Mouse (Mus musculus) olfactory bulb, adult 2 months (tissue): ENCODE data around the gene Cdh6. TPM values are rescaled to one million over a fixed set of nuclear protein-coding genes. Genes with fewer than 3 reads are reported as not detected.
A peak's percentile ranks its signal among the peaks of the same experiment; 100 is the strongest.

Source experiments
- H3K27ac ChIP-seq: fragments of 200-500 bp; 2 replicates; pipeline ENCODE4 v1.5.1; 2012; ENCODE audit warnings: low read depth, low read length; ENCODE audit not compliant: insufficient read depth
- H3K4me1 ChIP-seq: fragments of 200-500 bp; 2 replicates; pipeline ENCODE4 v1.6.1; 2012; ENCODE audit warnings: low read length; ENCODE audit not compliant: control insufficient read depth, insufficient read depth
- H3K4me3 ChIP-seq: fragments of 200-500 bp; 2 replicates; pipeline ENCODE4 v1.5.1; 2012; ENCODE audit warnings: mild to moderate bottlenecking, low read depth, low read length, moderate library complexity; ENCODE audit not compliant: insufficient read depth
- CTCF ChIP-seq: fragments of 200-500 bp; IDR thresholded peaks from 2 replicates; pipeline ENCODE4 v1.5.1; 2012; ENCODE audit warnings: low read depth, mild to moderate bottlenecking, low read length, moderate library complexity; ENCODE audit not compliant: insufficient read depth
- POLR2A ChIP-seq: fragments of 200-500 bp; IDR thresholded peaks from 2 replicates; pipeline ENCODE4 v1.6.1; 2012; ENCODE audit warnings: mild to moderate bottlenecking, low read depth, low read length, moderate library complexity; ENCODE audit not compliant: insufficient read depth
- WGBS: fragments of 180-500 bp; shearing (Covaris S2); methylation state at CpG from one replicate; pipeline ENCODE4 v1.1.7; 2018; 5-methylcytosine and 5-hydroxymethylcytosine counted together
- polyA plus RNA-seq: library from polyadenylated mRNA; stranded (reverse); fragments of >200 nt; gene quantifications from 2 replicates; pipeline ENCODE4 v1.2.4, GENCODE M21; 2012; ENCODE audit warnings: low replicate concordance; ENCODE audit not compliant: missing spikeins, insufficient read depth, insufficient read length

Gene Cdh6
- polyA plus RNA-seq, 1 experiment: not detected

DNA sequence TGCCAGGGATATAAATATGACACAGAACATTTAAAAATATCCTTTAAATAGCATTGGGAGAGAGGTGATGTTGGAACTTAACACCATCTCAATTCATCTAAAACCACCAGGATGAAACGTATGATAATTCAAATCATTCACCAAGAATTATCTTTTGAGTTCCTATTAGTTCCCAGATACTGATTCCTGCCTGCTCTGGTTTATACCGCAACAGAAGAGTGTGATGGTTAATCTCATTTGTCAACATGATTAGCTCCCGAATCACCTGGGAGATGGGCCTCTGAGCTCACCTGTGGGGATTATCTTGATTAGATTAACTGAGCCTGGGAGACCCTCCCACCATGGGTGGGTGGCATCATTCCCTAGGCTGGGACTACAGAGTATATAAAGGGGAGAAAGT lies 41.0 kb downstream of the Cdh6 start:
- no peak overlapping the region for H3K27ac ChIP-seq
- no peaks in the 10 kb centered on the region for H3K4me1 ChIP-seq
- TF ChIP-seq CTCF (no peak), POLR2A (no peak)
- no peak overlapping the region for H3K4me3 ChIP-seq
- WGBS: 92% methylated on average over 3 of the region's 3 CpGs

- Histone ChIP-seq H3K4me3 (no peak overlapping the region), H3K4me1 (no peaks in the 10 kb centered on the region), H3K27ac (no peak overlapping the region)
- 68% methylated on average over 5 of the region's 5 CpGs for WGBS
- no peak for TF ChIP-seq POLR2A
- TF ChIP-seq CTCF: no peak
Observed at GRCm38 (mm10) chr15:13130246-13130645, 43.2 kb downstream of the Cdh6 start.

DNA sequence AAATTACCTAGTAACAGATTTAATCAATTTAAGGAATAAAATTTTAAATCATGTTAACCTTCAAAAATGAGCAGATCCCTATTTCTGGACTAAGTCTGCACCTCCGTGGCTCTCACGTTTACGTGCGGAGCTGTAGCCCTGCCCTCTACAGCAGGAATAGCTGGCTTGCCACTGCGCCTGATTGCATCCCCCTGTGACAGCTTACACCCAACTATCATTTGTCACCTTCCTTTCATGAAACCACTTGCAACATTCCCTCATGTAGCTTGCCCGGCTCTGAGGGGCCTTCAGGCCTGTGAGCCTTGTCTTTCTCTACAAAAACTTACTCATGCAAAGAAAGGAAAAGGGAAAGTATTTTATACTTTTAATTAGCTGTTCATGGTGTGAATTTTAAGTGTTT lies 73.1 kb downstream of the Cdh6 start:
- peaks cover 5% of the 10 kb centered on the region for H3K4me1 ChIP-seq
- TF ChIP-seq POLR2A: no peak
- TF ChIP-seq CTCF: no peak
- no peak overlapping the region for H3K27ac ChIP-seq
- 90% methylated on average over 6 of the region's 6 CpGs for WGBS
- no peak overlapping the region for H3K4me3 ChIP-seq

DNA sequence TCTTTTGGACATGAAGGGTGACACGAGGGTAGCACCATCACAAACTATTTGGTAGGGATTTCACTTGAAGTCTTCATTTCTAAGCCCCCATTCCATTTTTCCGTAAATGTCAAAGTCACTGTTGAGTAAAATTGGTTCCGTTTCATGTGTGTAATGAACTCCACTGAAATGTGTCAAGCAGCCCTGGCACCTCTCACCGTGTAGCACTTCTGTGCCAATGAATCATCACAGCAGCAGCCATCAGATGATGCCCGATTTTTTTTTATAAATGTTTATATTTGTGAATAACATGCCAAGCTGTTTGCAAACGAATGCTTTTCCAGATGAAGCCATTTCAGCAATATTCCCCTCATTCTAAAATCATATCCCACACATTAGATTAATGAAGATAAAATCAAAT lies 75.6 kb downstream of the Cdh6 start:
- no peak for TF ChIP-seq CTCF
- TF ChIP-seq POLR2A: no peak
- WGBS: 81% methylated on average over 6 of the region's 6 CpGs
- no peak overlapping the region for H3K4me3 ChIP-seq
- H3K27ac ChIP-seq: no peak overlapping the region
- H3K4me1 ChIP-seq: peaks cover 8% of the 10 kb centered on the region

- Histone ChIP-seq H3K27ac (no peak overlapping the region), H3K4me3 (no peak overlapping the region), H3K4me1 (peaks cover 11% of the 10 kb centered on the region)
- WGBS: 83% methylated on average over 9 of the region's 9 CpGs
- TF ChIP-seq POLR2A (no peak), CTCF (no peak)
Observed at GRCm38 (mm10) chr15:13095406-13095805, 78.1 kb downstream of the Cdh6 start.

GRCm38 (mm10) chr15:13094881-13095256 lies 78.6 kb downstream of the Cdh6 start:
- H3K4me3 ChIP-seq: no peak overlapping the region
- 51% methylated on average over 7 of the region's 7 CpGs for WGBS

DNA sequence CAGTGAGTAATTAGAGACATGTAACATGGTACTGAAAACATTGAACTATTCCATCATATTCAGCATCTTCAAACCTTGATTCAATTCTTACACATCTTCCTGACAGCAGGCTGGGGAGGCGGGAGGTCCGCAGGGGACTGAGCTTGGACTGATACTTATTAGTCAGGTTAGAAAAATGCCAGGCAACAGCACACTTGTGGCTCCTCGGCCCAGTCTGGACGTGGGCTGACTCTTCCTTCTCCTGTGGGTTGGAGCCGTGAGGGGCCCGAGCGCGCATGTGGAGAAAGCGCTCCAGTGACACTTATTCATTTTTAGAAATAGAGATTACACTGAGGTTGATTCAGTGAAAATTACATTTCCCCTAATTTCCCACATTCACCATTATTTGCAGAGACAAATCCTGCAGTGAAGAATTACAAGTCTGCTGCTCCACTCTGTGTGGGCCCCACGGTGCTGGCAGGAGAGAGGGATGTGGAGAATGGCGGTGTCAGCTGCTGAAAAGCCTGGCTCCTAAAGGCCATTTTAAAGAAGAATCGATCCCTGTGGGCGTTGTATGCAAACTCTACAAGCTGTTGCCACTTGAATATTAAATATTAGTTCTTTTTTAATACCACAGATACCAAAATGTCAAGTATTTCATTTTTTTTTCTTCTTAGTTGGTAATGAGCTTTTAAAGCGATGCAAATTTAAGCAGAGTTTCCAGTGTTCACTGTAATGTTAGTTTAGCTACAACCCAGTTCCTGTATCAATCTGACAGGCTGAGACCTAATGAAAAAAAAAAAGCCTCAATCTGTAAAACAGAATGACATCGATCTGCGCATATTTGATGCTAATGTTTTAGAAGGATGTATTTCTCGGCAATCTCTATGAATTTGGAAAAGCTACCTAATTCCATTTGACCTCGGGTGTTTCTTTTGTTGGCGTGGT lies 79.3 kb downstream of the Cdh6 start:
- TF ChIP-seq CTCF: no peak
- TF ChIP-seq POLR2A: no peak
- no peak overlapping the region for H3K4me3 ChIP-seq
- WGBS: 61% methylated on average over 19 of the region's 19 CpGs
- H3K4me1 ChIP-seq: peaks cover 11% of the 10 kb centered on the region
- H3K27ac ChIP-seq: no peak overlapping the region

More at GRCm38 (mm10) chr15:13094881-13095256, 78.6 kb downstream of the Cdh6 start:
- no peak overlapping the region for H3K27ac ChIP-seq
- no peak for TF ChIP-seq POLR2A
- TF ChIP-seq CTCF: no peak
- peaks cover 11% of the 10 kb centered on the region for H3K4me1 ChIP-seq

DNA sequence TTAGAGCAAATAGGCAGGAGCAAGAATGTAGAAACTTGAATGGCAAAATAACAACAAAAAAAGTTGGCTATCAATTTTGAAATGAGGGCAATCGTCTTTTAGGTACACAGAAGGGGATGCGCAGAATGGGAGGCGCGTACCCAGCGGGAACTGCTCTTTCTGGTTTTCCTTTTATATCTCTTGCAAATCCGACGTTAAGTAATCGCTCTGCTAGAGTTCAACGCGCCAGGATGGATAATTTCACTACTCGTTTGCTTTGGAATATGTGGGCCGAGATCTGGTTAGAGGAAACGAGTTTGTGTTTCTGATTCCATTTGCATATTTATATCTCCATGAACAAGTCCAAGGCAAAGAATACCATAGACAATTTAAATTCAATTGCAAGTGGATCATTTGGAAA lies 81.4 kb downstream of the Cdh6 start:
- 74% methylated on average over 13 of the region's 13 CpGs for WGBS
- Histone ChIP-seq H3K27ac (no peak overlapping the region), H3K4me3 (no peak overlapping the region), H3K4me1 (peaks cover 11% of the 10 kb centered on the region)
- TF ChIP-seq POLR2A: no peak
- no peak for TF ChIP-seq CTCF

- TF ChIP-seq CTCF (peak; percentile 46), POLR2A (no peak)
- WGBS: 52% methylated on average over 7 of the region's 7 CpGs
- no peak overlapping the region for H3K27ac ChIP-seq
- H3K4me3 ChIP-seq: no peak overlapping the region
- H3K4me1 ChIP-seq: peaks cover 3% of the 10 kb centered on the region; the same call in 1 of the 2 replicates
Observed at GRCm38 (mm10) chr15:13088504-13089058, 84.9 kb downstream of the Cdh6 start.

DNA sequence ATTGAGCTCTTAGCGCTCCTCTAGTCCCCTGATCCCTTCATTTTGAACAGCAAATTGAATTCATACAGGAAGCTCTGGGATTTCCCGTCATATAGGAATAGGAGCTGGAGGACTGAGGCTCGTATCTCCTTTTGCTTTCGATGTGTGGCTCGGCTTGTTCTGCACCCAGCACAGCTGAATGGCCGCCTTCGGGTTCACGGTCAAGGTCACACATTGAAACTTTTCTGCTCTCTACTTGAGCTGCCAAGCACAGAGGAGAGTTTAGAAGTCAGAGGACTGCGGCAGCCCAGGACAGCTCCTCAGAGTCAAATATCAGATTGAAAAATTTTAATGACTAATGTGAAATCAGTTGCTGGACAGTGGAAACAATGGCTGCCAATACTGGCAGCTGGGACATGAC lies 88.7 kb downstream of the Cdh6 start:
- 90% methylated on average over 9 of the region's 9 CpGs for WGBS

More for the DNA sequence above, 88.7 kb downstream of the Cdh6 start:
- Histone ChIP-seq H3K27ac (no peak overlapping the region), H3K4me3 (no peak overlapping the region), H3K4me1 (no peaks in the 10 kb centered on the region)
- TF ChIP-seq CTCF (no peak), POLR2A (no peak)
